Mouse (Mus musculus) intestine, embryonic 14.5 days (tissue): ENCODE data around the gene Prkab1. TPM values are rescaled to one million over a fixed set of nuclear protein-coding genes. Genes with fewer than 3 reads are reported as not detected.

ENCODE experiments used
- ATAC-seq: fragments of 200-750 bp; cut with Nextera tagmentation; replicated peaks from 2 replicates; pipeline ENCODE4 v1.8.0; 2017; ENCODE audit warnings: low read depth, moderate number of reproducible peaks, moderate TSS enrichment, moderate library complexity; ENCODE audit not compliant: low FRiP score, low TSS enrichment
- DNase-seq: peaks from one replicate; pipeline ENCODE4 v3.0.0-alpha.2; 2018; ENCODE audit warnings: low spot score
- H3K27ac ChIP-seq: fragments of 300-500 bp; sonication (generic); 2 replicates; pipeline ENCODE4 v1.5.1; 2014; ENCODE audit warnings: low read depth, mild to moderate bottlenecking, control low read depth
- H3K27me3 ChIP-seq: fragments of 300-500 bp; sonication (generic); replicated peaks from 2 replicates; pipeline ENCODE4 v1.6.1; 2014; ENCODE audit warnings: low read length, control low read depth; ENCODE audit not compliant: control insufficient read depth, insufficient read depth
- H3K36me3 ChIP-seq: fragments of 300-500 bp; sonication (generic); 2 replicates; pipeline ENCODE4 v1.6.1; 2014; ENCODE audit warnings: low read length, control low read depth; ENCODE audit not compliant: control insufficient read depth, insufficient read depth
- H3K4me1 ChIP-seq: fragments of 300-500 bp; sonication (generic); replicated peaks from 2 replicates; pipeline ENCODE4 v1.6.1; 2014; ENCODE audit warnings: low read length, control low read depth, mixed read lengths; ENCODE audit not compliant: control insufficient read depth, insufficient read depth
- H3K4me2 ChIP-seq: fragments of 300-500 bp; sonication (generic); 2 replicates; pipeline ENCODE4 v1.6.1; 2014; ENCODE audit warnings: low read length
- H3K4me3 ChIP-seq: fragments of 300-500 bp; sonication (generic); 2 replicates; pipeline ENCODE4 v1.5.1; 2014; ENCODE audit warnings: low read depth, low read length, control low read depth, mixed read lengths
- H3K9ac ChIP-seq: fragments of 300-500 bp; sonication (generic); 2 replicates; pipeline ENCODE4 v1.6.1; 2014; ENCODE audit warnings: mild to moderate bottlenecking, low read length
- H3K9me3 ChIP-seq: fragments of 300-500 bp; sonication (generic); 2 replicates; pipeline ENCODE4 v1.6.1; 2016; ENCODE audit warnings: low read length, control low read depth; ENCODE audit not compliant: control insufficient read depth
- WGBS: fragments of 180-500 bp; shearing (Covaris S2); extraction: QIAGEN DNeasy Blood & Tissue Kit; methylation state at CpG from one replicate; pipeline ENCODE4 v1.1.7; 2014; 5-methylcytosine and 5-hydroxymethylcytosine counted together
- polyA plus RNA-seq: library from polyadenylated mRNA; unstranded; fragments of >200 nt; fragmentation: Nextera tagmentation; extraction: Ambion mirVana; gene quantifications from 2 replicates; pipeline ENCODE4 v1.2.1, GENCODE M21; 2014

Prkab1 gene
- polyA plus RNA-seq, 1 experiment from 2014 or later: 60.6 TPM

- H3K36me3 ChIP-seq: peaks cover 41% of the 10 kb centered on the region
- H3K27me3 ChIP-seq: no peaks in the 10 kb centered on the region
- peak overlapping the region; percentile 85 for H3K4me3 ChIP-seq
- WGBS: 26% methylated on average over 8 of the region's 8 CpGs
- DNase-seq: peak; percentile 61
- ATAC-seq: no peak
- H3K27ac ChIP-seq: no peak overlapping the region
- peaks cover 11% of the 10 kb centered on the region for H3K4me1 ChIP-seq
- peak overlapping the region; percentile 78 for H3K4me2 ChIP-seq
- no peaks in the 10 kb centered on the region for H3K9me3 ChIP-seq
- H3K9ac ChIP-seq: peak overlapping the region; percentile 76
Measured at GRCm38 (mm10) chr5:116023251-116023661, 1.1 kb downstream of the Prkab1 start.

DNA sequence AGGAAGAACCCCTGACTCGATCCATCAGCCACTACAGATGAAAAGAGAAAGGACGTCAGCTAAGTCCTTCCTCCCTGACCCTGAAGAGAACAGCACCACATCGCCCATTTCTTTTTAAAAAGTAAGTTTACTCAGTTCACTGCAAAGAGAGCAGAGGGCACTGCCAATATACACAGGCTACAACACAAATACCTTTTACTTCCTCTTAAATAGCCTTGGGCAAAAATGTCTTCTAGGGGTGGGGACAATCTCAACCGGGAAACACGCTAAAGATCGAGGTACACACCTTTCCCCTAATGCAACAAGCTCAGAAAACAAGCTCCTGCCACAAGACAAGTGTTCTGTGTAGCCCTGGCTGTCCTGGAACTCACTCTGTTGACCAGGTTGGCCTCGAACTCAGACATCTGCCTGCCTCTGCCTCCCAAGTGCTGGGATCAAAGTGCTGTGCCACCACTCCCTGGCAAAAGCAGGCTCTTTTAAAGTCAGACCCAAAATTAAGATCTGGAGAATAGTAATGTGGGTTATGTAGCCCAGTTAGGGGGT is 1.6 kb downstream of the Prkab1 start:
- DNase-seq: no peak
- ATAC-seq: no peak

DNA sequence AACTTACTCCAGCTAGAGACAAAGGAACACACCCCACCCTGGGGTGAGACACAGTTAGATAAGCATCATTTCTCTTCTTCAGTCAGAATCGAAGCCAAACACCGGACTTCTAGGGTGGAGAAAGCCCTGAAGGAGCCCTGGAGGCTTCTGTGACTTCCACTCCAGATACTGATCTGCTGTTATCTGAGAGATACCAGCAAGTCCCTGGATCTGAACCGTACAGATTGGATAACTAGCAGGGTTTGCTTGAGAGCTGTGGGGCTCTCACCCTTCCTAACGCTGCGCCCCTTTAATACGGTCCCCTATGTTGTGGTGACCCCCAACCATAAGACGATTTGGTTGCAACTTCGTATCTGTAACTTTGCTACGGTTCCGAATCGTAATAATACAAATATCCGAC is 2.2 kb downstream of the Prkab1 start:
- peaks cover 52% of the 10 kb centered on the region for H3K36me3 ChIP-seq
- no peak overlapping the region for H3K27ac ChIP-seq
- DNase-seq: no peak
- WGBS: 95% methylated on average over 12 of the region's 12 CpGs
- ATAC-seq: no peak
- no peaks in the 10 kb centered on the region for H3K27me3 ChIP-seq
- H3K4me2 ChIP-seq: no peak overlapping the region
- H3K9me3 ChIP-seq: no peaks in the 10 kb centered on the region
- peaks cover 11% of the 10 kb centered on the region for H3K4me1 ChIP-seq
- H3K4me3 ChIP-seq: no peak overlapping the region
- H3K9ac ChIP-seq: no peak overlapping the region

More for the DNA sequence above, 1.6 kb downstream of the Prkab1 start:
- H3K9me3 ChIP-seq: no peaks in the 10 kb centered on the region
- peak overlapping the region; percentile 85 for H3K4me3 ChIP-seq
- H3K9ac ChIP-seq: peak overlapping the region; percentile 76; the same call in 1 of the 2 replicates
- H3K36me3 ChIP-seq: peaks cover 46% of the 10 kb centered on the region
- no peak overlapping the region for H3K27ac ChIP-seq
- H3K27me3 ChIP-seq: no peaks in the 10 kb centered on the region
- H3K4me1 ChIP-seq: peaks cover 11% of the 10 kb centered on the region
- WGBS: 85% methylated on average over 7 of the region's 7 CpGs
- H3K4me2 ChIP-seq: peak overlapping the region; percentile 78

GRCm38 (mm10) chr5:116021552-116021951 is 2.8 kb downstream of the Prkab1 start:
- no peak for DNase-seq
- H3K4me1 ChIP-seq: peaks cover 11% of the 10 kb centered on the region
- H3K9ac ChIP-seq: no peak overlapping the region
- H3K27ac ChIP-seq: no peak overlapping the region
- no peak for ATAC-seq
- WGBS: 94% methylated on average over 14 of the region's 14 CpGs
- peaks cover 58% of the 10 kb centered on the region for H3K36me3 ChIP-seq
- H3K4me2 ChIP-seq: no peak overlapping the region
- no peak overlapping the region for H3K4me3 ChIP-seq
- H3K27me3 ChIP-seq: no peaks in the 10 kb centered on the region
- H3K9me3 ChIP-seq: no peaks in the 10 kb centered on the region

DNA sequence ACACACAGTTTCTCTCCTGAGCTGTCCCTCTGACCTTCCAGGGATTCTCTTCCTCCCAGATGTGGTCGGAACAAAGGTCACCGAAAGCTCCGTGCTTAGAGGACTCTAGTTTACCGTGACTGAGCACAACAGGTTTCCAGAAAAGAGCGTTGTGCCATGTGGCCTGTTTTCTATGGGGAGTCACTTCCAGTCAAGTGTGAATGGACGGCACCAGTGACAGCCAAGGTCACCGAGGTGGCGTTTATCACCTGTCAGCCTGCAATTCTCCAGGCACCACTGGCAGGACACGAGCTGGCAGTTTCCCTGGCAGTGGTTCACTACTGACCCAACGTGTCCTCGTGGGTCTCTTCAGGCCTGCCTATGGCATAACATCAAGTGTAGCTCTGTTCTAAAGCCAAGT is 4.9 kb downstream of the Prkab1 start:
- H3K4me1 ChIP-seq: peaks cover 11% of the 10 kb centered on the region
- no peak overlapping the region for H3K4me3 ChIP-seq
- no peaks in the 10 kb centered on the region for H3K27me3 ChIP-seq
- H3K27ac ChIP-seq: no peak overlapping the region
- no peaks in the 10 kb centered on the region for H3K9me3 ChIP-seq
- WGBS: 65% methylated on average over 11 of the region's 11 CpGs
- DNase-seq: no peak
- ATAC-seq: no peak
- H3K36me3 ChIP-seq: peaks cover 80% of the 10 kb centered on the region
- no peak overlapping the region for H3K4me2 ChIP-seq
- no peak overlapping the region for H3K9ac ChIP-seq

DNA sequence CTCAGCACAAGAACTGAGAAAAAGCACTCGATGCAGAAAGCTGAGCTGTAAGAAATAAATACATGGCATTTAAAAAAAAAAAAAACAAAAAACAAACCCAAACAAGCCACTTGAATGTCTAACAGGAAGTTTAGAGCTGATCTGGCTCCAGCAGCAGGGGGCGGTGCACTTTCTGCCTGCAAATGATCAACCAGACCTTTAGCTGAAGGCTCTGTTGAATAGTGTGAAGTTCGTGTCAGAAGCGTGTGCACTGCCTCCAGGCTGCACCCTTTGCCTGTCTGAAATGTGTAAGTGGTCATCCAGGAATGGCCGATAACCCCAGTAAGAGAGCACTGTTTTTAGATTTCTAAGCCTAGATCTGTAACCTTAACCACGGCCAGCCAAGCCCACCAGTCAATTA is 5.5 kb downstream of the Prkab1 start:
- Histone ChIP-seq H3K27ac (no peak overlapping the region), H3K27me3 (no peaks in the 10 kb centered on the region), H3K9ac (no peak overlapping the region), H3K4me3 (no peak overlapping the region), H3K4me2 (no peak overlapping the region), H3K4me1 (peaks cover 11% of the 10 kb centered on the region), H3K36me3 (peaks cover 85% of the 10 kb centered on the region), H3K9me3 (no peaks in the 10 kb centered on the region)
- no peak for ATAC-seq
- DNase-seq: no peak
- WGBS: 79% methylated on average over 6 of the region's 6 CpGs

DNA sequence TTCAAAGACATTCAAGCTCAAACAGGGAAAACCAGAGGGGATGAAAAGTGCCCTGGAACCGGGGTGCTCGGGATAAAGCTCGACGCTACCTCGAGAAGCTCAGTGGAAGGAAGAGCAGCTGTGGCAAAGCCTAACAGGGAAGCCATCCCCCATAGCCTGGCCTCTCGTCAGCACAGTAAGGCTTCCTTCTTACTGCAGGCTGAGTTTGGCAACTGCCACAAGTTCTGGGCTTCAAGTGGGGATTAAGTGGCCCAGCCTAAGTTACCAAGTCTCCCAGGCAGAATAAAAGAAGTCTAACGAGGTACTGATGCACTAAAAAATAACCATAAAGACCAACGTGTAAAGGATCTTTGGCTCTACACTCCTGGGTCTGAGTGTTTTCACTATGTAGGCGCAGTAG is 6.1 kb downstream of the Prkab1 start:
- Histone ChIP-seq H3K4me1 (peaks cover 10% of the 10 kb centered on the region), H3K4me3 (no peak overlapping the region), H3K9ac (no peak overlapping the region), H3K36me3 (peaks cover 91% of the 10 kb centered on the region), H3K9me3 (no peaks in the 10 kb centered on the region), H3K27me3 (no peaks in the 10 kb centered on the region), H3K27ac (no peak overlapping the region), H3K4me2 (no peak overlapping the region)
- WGBS: 93% methylated on average over 9 of the region's 9 CpGs
- no peak for DNase-seq
- ATAC-seq: no peak

DNA sequence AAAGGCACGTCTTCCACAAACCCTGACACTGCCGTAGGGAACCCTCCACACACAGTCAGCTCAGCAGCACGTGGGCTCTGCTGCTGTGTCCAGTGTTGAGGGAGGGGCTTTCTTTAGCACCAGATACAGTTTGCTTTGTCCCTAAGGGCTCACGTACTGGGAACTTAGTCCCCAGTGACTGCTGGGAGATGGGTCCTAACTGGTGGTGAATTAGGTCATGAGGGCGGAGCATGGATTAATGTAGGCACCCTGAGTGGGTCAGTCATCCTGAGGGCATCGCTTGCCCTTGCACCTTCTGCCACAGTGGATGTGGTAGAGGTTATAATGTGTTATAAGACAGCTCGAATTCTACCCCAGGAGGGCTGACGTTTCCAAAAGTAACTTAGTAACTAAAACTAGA is 6.9 kb downstream of the Prkab1 start:
- 91% methylated on average over 8 of the region's 8 CpGs for WGBS
- Histone ChIP-seq H3K27me3 (no peaks in the 10 kb centered on the region), H3K4me1 (peaks cover 1% of the 10 kb centered on the region; the same call in 1 of the 2 replicates), H3K9ac (no peak overlapping the region), H3K9me3 (no peaks in the 10 kb centered on the region), H3K4me3 (no peak overlapping the region), H3K27ac (no peak overlapping the region), H3K36me3 (peaks cover 96% of the 10 kb centered on the region), H3K4me2 (no peak overlapping the region)
- DNase-seq (no peak), ATAC-seq (no peak)

DNA sequence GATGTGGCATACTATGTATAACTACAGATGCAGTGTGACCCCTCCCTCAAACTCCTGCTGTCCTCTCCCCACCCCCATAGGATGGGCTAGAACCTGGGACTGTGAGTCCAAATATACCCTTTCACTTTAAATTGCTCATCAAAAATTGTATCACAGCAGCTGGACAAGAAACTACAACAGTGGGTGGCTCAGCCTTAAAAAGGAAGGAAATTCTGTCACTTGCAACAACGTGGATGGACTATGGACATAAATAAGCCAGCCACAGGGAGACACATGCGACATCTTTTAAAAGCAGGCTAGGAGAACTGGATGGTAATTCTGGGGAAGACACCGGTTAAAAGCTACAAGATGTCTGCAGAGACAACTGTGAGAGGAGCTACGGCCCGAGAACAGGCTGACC is 7.8 kb downstream of the Prkab1 start:
- WGBS: 91% methylated on average over 5 of the region's 5 CpGs
- Histone ChIP-seq H3K4me1 (no peaks in the 10 kb centered on the region), H3K27me3 (no peaks in the 10 kb centered on the region), H3K9me3 (no peaks in the 10 kb centered on the region), H3K27ac (no peak overlapping the region), H3K4me2 (no peak overlapping the region), H3K9ac (no peak overlapping the region), H3K4me3 (no peak overlapping the region), H3K36me3 (peaks cover 87% of the 10 kb centered on the region)
- ATAC-seq: no peak
- no peak for DNase-seq
